Mouse (Mus musculus): ENCODE data around the gene Ier3. TPM values are rescaled to one million over a fixed set of nuclear protein-coding genes. Genes with fewer than 3 reads are reported as not detected.

Gene Ier3
- 10 to 100 TPM; 10.6 to 13.6 TPM for total RNA-seq (2021)

DNA sequence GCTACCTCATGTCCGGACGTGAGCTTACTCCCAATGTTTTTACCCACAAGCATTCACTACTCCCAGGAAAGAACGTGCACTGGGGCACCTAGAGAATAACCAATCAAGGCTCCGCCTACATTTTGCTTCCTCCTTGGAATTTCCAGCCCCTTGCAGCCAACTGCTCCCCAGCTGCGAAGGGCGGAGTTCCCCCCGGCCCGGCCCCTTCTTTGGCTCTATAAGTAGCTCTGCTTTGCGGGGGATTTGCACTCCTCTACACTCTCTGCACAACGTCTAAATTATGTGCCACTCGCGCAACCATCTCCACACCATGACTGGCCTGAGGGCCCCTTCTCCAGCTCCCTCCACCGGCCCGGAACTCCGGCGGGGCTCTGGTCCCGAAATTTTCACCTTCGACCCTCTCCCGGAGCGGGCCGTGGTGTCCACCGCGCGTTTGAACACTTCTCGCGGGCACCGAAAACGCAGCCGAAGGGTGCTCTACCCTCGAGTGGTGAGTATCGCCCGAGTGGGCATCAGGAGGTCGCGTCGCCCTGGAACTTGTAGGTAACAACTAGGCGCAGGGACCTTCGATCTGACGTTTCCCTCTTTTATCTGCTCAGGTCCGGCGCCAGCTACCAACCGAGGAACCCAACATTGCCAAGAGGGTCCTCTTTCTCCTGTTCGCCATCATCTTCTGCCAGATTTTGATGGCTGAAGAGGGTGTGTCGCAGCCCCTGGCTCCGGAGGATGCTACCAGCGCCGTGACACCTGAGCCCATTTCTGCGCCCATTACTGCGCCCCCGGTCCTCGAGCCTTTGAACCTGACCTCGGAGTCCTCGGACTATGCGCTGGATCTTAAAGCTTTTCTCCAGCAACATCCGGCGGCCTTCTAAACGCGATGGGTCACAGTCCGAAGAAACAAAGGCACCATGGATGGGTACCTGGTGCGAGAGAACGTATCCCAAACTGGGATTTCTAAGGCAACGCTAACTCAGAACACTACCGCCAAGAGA, at the start of gene Ier3:
Gene Ier3 (plus strand): TSS at position 246 of the 992 bp plus-strand sequence.
- intact Hi-C loops (cut with DNase I), result loop anchor here (2.0 kb wide), 1 partner anchor 83 kb away; no protein-coding TSS in a partner anchor
- DNase-seq (ENCODE audit: low spot score in 2 of 2), result peak; percentile 68 to 69

DNA sequence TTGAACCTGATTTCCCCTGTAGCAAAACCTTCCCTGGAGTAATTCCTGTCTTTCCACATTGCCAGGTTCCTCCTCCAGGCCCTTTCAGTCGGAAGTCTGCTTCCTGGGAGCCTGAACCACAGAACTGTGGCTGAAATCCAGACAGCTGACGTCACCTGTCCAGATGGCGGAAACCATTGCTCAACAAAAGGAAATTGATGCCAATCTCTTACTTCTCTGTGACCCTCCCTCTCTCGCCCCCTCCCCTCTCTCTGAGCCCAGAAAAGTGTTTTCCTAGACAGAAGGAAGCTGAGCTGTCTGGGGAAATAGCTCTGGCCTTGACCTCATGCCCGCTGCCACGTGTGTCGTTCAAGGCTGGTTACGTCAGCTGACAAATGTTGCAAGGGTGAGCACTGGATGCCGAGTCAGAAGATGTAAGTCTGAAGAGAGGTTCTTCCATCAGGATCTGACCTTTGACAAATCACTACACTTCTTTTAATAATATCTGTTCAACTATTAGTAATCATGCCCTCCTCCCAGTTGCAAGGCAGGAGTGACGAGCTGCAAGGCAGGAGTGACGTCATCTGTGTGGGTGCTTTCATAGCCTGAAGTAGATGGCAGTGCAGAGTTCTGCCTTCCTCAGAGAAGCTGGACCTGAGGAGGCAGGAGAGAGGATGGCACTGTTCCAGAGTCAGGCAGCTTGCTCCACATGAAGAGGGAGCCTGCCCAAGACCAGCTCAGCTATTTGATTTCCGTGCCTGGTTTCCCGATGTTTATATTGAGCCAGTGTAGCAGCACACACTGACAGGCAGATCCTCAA, 44.5 kb upstream of the Ier3 start:
- DNase-seq (ENCODE audit: low spot score in 2 of 2), result peak; percentile 64 to 69
- intact Hi-C loops (cut with DNase I), result loop anchor here (5.0 kb wide), 1 partner anchor 40 kb away; no protein-coding TSS in a partner anchor

DNA sequence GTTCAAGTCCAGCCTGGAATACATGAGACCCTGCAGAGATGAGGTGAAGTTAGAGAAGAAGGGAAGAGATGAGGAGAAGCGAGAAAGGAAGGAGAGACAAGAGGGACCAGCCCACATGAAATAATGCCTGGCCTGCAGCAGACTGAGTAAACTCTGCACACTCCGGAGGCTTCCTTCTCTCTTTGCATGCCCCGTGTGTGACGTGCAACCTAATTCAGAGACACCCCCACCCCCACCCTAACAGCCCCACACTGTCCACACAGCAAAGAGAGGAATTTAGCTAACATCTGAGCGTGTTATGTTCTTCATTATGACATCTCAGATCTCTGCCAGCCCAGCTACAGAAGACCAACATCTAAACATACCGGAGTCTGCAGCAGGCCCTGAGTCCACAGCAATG, 42.5 kb upstream of the Ier3 start:
- DNase-seq (ENCODE audit: low spot score in 2 of 2), result no peak
- intact Hi-C loops (cut with DNase I), result loop anchor here (5.0 kb wide), 1 partner anchor 38 kb away; no protein-coding TSS in a partner anchor

DNA sequence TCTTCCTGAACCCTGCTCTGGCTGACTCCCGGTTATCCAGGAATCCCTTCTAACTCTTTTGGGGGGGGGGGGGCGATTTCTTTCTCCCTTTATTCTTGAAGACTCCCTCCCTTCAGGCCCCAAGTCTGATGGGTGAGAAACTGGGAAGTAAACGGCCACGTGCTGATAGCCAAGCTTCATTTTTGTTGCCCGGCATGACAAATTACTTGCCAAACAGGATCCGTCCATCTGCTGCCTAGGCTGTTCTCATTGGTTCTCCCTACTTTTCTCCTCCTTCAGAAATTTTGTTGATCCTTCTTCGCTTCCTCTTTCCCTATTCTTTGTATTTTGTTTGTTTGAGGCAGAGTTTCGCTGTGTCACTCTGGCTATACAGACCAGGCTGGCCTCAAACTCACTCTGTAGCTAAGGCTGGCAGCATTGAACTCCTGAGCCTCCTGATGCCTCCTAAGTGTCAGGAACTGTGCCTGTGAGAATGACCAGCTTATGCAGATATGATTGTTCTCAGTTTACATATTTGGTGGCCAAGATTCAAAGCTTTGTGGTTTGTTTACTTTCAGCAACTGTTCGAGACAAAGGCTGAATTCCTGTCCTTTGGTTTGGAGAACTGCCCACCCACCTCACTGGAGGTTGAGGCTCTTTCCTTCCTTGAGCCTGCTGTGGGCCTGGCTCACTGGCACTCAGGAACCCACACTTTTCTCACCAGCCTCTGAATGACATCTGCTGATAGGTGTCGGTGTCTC, 41.8 kb upstream of the Ier3 start:
- no peak for DNase-seq (ENCODE audit: low spot score in 2 of 2)
- intact Hi-C loops (cut with DNase I), result loop anchor here (5.0 kb wide), 2 partner anchors 38 to 42 kb away; no protein-coding TSS in a partner anchor

DNA sequence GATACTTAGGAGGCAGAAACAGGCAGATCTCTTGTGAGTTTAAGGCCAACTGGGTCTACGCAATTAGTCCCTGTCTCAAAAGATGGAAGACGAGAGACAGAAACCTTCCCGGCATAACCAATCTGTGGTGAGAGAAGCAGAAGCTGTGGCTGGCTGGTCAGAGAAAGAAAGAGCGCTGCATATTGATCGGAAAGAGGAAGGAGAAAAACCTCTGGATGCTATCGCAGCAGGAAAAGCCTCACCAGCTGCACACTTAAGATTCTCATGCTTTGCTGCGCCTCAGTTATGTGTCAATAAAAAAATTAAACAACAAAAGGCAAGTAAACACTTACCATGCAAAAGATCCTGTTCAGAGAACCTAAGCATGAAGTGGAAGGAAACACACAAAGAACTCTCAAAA, 41.1 kb upstream of the Ier3 start:
- DNase-seq (ENCODE audit: low spot score in 2 of 2), result no peak
- intact Hi-C loops (cut with DNase I), result loop anchor here (5.0 kb wide), 1 partner anchor 43 kb away; no protein-coding TSS in a partner anchor

DNA sequence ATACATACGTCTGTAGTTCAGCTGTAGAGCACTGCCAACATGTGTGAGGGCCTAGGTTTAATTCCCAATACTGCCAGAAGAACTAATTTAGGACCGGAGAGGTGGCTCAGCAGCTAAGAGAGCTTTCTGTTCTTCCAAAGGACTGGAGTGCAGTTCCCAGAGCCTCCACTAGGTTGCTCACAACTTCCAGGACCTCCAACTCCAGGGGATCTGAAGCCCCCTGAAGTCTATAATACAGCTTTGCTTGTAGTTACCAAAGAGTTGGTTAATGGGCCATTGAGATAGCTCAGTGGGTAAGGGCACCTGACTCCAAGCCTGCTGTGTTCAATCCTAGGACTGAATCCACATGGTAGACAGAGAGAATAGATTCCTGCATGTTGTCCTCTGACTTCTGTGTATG, 39.1 kb upstream of the Ier3 start:
- intact Hi-C loops (cut with DNase I), result loop anchor here (5.0 kb wide), 1 partner anchor 45 kb away; no protein-coding TSS in a partner anchor
- DNase-seq (ENCODE audit: low spot score in 2 of 2), result no peak

DNA sequence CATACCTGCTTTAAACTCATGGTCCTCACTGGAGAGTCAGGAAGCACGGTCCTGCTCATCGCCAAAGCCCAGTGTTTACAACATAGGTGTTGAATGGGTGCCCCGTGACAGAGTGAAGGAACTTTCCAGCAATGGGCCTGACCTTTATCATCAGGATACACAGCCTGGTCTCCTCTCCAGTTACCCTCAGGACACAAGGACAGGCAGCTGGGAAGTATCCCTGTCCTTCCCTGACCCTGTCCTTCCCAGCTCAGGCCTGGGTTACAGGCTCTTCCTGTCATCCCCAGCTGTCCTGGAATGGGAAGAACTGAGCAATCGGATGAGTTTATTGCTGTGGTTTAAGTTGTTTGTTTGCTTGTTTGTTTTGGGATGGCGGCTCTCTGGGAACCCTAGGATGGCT, 38.6 kb upstream of the Ier3 start:
- intact Hi-C loops (cut with DNase I), result loop anchor here (5.0 kb wide), 1 partner anchor 46 kb away; no protein-coding TSS in a partner anchor
- no peak for DNase-seq (ENCODE audit: low spot score in 2 of 2)

DNA sequence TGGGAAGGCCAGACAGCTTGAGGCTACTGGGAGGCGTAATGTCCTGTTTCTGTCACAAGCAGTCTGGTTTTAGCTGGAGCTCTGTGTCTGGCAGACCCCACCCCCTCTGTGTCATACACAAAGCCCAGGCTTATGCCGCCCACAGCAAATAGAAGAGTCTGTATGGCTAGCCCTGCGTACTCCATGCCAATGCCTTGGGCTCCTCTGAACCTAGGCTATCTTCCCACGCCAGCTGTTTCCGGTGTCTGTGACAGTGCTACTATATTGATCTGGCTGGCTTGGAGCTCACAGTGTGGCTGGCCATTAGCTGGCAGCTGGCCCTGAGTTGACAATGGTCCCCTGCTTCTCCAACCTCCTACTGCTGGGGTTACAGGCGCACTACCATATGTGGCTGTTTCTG, 37.5 kb upstream of the Ier3 start:
- DNase-seq (ENCODE audit: low spot score in 2 of 2), result no peak
- intact Hi-C loops (cut with DNase I), result loop anchor here (5.0 kb wide), 1 partner anchor 47 kb away; no protein-coding TSS in a partner anchor

DNA sequence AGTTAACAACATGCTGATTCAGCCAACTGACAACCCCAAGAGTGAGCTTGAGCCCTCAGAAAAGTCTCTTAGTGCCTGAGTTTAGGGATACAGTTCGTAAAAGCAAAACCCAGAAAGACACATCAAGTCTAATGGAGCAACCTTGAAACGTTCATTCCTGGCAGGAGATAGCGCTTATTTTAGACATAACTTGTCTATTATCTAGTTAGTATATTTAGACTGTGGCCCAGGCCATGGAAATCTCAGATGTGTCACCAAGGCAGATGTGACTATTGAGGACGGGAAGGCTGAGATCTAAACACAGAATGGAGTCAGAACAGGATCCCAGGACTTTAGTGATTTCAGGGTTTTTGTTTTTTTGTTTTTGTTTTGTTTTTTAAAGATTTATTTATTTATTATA, 36.3 kb upstream of the Ier3 start:
- DNase-seq (ENCODE audit: low spot score in 2 of 2), result no peak
- intact Hi-C loops (cut with DNase I), result no loop called here

DNA sequence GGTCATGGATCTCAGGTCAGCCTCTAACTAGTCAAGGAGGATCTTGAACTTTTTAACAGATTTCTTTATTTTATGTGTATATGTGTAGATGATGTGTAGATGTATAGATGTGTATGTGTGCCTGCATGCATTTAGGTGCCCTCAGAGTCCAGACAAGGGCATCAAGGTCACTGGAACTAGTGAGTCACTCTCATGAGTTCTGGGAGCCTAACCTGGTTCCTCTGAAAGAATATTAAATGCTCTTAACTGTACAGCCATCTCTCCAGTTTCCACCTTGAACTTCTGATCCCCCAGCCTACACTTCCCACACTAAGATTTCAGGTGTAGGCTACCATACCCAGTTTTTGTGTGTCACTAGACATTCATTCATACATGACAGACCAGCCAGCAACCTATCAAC, 34.0 kb upstream of the Ier3 start:
- DNase-seq (ENCODE audit: low spot score in 2 of 2), result no peak
- intact Hi-C loops (cut with DNase I), result no loop called here

DNA sequence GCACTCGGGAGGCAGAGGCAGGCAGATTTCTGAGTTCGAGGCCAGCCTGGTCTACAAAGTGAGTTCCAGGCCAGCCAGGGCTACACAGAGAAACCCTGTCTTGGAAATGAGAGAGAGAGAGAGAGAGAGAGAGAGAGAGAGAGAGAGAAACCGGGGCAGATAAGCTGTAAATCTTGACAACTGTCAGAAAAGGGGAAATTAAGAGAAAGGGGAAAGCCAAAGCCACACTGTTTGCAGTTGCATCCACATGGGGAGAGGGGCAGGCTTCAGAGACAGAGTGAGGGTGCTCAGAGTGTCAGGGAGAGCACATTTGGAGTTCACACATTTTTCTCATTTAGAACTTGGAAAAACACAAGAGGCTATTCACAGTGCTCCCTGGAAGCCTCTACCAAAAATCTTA, 33.5 kb upstream of the Ier3 start:
- no peak for DNase-seq (ENCODE audit: low spot score in 2 of 2)
- intact Hi-C loops (cut with DNase I), result no loop called here

DNA sequence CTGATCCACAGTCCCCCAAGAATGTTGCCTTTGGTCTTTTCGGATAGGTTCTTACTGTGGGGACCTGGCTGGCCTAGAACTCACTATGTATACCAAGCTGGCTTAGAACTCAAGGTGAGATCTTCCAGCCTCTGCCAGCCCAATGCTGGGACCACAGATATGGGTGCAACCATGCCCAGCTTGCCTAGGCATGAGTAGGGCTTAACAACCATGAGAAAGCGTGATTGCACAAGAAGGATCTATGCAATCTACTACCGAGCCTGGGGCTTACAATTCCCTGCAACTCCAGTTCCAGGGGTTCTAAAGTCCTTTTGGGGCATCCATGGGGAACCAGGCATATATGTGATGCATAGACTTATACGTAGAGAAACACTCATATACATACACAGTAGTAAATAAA, 30.6 kb upstream of the Ier3 start:
- intact Hi-C loops (cut with DNase I), result no loop called here
- DNase-seq (ENCODE audit: low spot score in 2 of 2), result no peak

DNA sequence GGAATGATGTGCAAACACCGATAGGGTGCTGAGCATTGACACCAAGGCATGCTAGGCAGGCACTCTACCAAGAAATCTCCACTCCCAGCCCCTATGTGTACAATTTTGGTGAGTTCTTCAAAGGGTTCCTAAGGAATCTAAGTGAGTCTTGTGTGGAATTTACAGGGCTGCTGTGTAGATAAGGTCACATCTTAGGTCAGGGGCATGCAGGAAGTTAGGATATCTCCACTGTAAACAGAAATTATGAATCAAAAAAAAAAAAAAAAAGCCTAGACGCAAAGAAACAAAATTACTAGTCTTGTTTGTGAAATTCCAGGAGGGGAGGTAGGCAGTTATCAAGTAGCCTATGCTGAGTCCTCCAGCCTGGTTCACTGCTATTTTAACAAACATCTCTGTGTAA, 28.6 kb upstream of the Ier3 start:
- intact Hi-C loops (cut with DNase I), result no loop called here
- DNase-seq (ENCODE audit: low spot score in 2 of 2), result no peak

DNA sequence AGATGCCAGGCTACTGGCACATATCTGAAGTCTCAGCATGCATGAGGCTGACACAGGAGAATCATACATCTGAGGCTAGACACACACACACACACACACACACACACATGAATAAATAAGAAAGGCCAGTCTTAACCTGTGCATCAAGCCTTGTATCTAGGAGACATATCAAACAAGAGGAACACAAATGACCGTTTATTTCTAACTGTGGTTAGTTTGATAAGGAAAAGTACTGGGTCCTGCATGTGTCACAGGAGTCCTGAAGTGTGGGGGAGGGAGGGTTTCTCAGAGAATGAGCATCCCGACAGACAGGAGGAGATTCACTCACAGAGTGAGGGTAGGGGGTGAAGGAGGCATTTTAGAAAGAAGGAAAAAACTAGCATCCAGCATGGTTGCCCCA, 26.4 kb upstream of the Ier3 start:
- intact Hi-C loops (cut with DNase I), result no loop called here

DNA sequence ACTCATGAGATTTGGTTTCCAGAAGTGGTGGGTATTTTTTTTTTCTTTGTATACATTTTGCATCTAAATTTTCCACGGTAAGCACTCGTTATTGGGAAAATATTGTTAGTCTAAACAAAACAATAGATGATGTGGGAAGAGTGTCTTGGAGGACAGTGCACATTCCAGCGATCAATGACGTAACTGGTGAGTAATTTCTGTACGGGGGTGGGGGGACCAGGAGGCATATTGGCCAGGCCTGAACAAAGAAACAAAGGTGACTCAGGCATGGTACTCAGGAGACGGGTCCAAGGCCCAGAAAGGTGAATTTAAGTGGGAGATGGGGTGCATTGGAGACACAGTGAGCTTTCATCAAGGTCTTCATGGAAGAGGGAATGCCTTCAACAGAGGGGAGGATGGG, 25.8 kb upstream of the Ier3 start:
- intact Hi-C loops (cut with DNase I), result no loop called here

More for the DNA sequence above, 26.4 kb upstream of the Ier3 start:
- no peak for DNase-seq (ENCODE audit: low spot score in 2 of 2)

DNA sequence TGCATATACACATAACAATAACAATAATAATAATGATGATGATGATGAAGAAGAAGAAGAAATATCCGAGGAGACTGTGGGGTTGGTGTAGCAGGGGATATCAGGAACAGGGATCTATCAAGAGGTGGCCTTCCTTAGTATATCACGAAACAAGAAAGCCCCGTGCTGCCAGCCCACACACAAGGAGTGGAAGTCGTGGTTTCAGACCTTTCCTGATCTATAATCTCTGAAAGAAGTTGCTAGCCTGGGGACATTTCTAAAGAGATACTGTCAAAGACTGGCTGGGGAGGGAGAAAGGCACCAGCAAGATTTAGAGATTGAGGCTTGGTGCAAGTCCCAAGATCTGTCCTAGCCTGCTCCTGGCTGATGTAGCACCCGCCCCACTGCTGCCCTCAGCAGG, 24.6 kb upstream of the Ier3 start:
- intact Hi-C loops (cut with DNase I), result no loop called here

More for the DNA sequence above, 25.8 kb upstream of the Ier3 start:
- DNase-seq (ENCODE audit: low spot score in 2 of 2), result no peak

DNA sequence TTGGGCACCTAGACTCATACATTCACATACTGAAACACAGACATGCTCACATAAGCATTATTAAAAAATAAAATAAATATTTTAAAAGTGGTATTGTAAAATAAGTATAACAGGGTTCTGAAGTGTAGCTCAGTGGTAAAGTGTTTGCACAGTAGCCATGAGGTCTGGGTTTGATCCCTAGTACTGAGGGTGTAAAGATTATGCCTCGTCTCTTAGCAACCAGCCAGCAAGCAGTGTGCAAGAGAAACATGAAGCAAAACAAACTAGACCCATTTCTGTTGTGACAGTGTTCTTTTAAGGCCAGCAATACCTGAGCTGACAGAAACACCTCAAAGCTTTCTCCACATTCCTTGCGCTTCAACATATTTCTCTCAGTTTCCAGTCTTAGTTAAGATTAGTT, 20.6 kb upstream of the Ier3 start:
- intact Hi-C loops (cut with DNase I), result no loop called here
- DNase-seq (ENCODE audit: low spot score in 2 of 2), result no peak

More for the DNA sequence above, 24.6 kb upstream of the Ier3 start:
- DNase-seq (ENCODE audit: low spot score in 2 of 2), result no peak

DNA sequence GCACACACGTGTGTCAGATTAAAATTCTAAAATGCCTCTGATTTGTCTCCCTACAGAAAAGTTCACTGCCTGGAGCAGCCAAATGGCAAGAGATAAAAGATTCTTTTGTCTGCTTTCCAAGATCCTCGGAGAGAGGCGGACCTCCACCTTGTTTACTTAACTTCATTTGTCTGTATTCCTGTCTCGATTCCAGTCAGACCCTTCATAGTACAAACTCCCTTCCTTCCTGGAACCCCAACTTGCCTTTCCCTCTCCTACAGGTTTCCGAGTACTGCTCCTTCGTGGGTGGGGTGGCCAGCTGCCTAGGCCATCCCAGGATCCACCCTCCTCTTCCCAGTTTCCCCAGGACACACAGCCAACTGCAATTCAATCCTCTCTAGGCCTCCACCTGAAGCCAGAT, 18.5 kb upstream of the Ier3 start:
- intact Hi-C loops (cut with DNase I), result no loop called here
- DNase-seq (ENCODE audit: low spot score in 2 of 2), result no peak

DNA sequence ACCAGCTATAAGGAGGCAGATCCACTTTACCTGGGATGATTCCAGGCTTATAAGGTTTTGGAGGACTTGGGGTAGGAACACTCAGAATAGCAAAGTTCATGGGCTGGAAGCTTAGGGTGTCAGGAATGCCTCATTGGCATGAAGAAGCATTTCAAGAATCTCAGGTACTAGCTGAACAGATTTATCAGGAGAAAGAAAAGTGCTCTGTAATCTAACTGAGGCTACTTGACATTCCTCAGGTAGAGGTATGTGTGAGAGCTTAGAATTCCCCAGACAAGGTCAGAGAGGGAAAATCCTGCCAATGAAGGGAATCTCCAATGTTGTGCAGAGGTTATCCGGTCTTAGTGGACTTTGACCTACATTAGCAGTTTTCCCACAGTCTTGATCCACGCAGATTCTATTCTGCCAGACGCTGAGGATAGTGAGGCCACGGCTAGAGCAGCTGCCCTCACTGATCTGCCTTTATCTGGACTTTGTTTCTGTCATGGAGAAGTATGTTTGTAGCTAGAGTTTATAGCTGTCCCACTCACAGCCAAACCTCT, 17.6 kb upstream of the Ier3 start:
- intact Hi-C loops (cut with DNase I), result no loop called here

More for the DNA sequence above, 17.6 kb upstream of the Ier3 start:
- no peak for DNase-seq (ENCODE audit: low spot score in 2 of 2)

All from left cerebral cortex, postnatal 36 days (tissue).